Mouse (Mus musculus) Patski (cell line): ENCODE measurements at regions not wholly inside any gene's neighbourhood (a gene's known extent, or its start where the extent isn't known, plus 50 kb on each side); places are given as distances from the start of the nearest gene placed in this dataset.

Source experiments
- ATAC-seq: fragments of 100-300 bp; one replicate; pipeline ENCODE4 v1.8.0; 2021
- CTCF ChIA-PET: fragments of 350-600 bp; sonication (Branson Sonifier 250); formaldehyde crosslinking; loops from one replicate; lab custom pipeline; 2022; ENCODE audit warnings: inconsistent platforms; lab: Charles Lee
- POLR2A ChIA-PET: fragments of 350-600 bp; sonication (Branson Sonifier 250); formaldehyde crosslinking; loops from one replicate; lab custom pipeline; 2022; ENCODE audit warnings: antibody characterized with exemption, inconsistent platforms; lab: Charles Lee
- DNase-seq: peaks from one replicate; pipeline ENCODE4 v3.0.0-alpha.2; 2011; ENCODE audit warnings: low read depth, low spot score
- H3K27me3 ChIP-seq: fragments of 371-371 bp; one replicate; pipeline ENCODE4 v1.5.1; 2021
- CTCF ChIP-seq: fragments of 100-300 bp; IDR thresholded peaks from one replicate; pipeline ENCODE4 v1.5.1; 2021
- in situ Hi-C: fragments of 300-500 bp; cut with MboI; formaldehyde crosslinking; loops from 3 replicates; pipeline ENCODE4 v1.11.1; 2018; ENCODE audit warnings: low pct_unique_long_range_greater_than_20kb, mixed read lengths

GRCm38 (mm10) chr11:117423422-117423821 lies 60.7 kb upstream of the Gm11733 start:
- DNase-seq (no peak), ATAC-seq (no peak)
- ChIA-PET POLR2A (no interaction called here), CTCF (no interaction called here)
- no peaks in the 10 kb centered on the region for H3K27me3 ChIP-seq
- in situ Hi-C loops = no loop called here
- no peak for TF ChIP-seq CTCF

GRCm38 (mm10) chr11:117425466-117425865 lies 58.7 kb upstream of the Gm11733 start:
- ATAC-seq (no peak), DNase-seq (no peak)
- TF ChIP-seq CTCF = no peak
- CTCF ChIA-PET = no interaction called here
- POLR2A ChIA-PET = interaction anchor here (0.6 kb wide), 1 partner anchor 29 kb away, joined by 3 read pairs; no protein-coding TSS in a partner anchor
- in situ Hi-C loops = no loop called here
- H3K27me3 ChIP-seq = no peaks in the 10 kb centered on the region

GRCm38 (mm10) chr11:117425927-117426326 lies 58.2 kb upstream of the Gm11733 start:
- ChIA-PET CTCF (no interaction called here), POLR2A (no interaction called here)
- DNase-seq (no peak), ATAC-seq (no peak)
- H3K27me3 ChIP-seq = no peaks in the 10 kb centered on the region
- in situ Hi-C loops = no loop called here
- TF ChIP-seq CTCF = no peak

- no peak for TF ChIP-seq CTCF
- DNase-seq (no peak), ATAC-seq (no peak)
- ChIA-PET POLR2A (no interaction called here), CTCF (interaction anchor here (1.1 kb wide), 1 partner anchor 42 kb away, joined by 3 read pairs; no protein-coding TSS in a partner anchor)
- in situ Hi-C loops = no loop called here
- no peaks in the 10 kb centered on the region for H3K27me3 ChIP-seq
Measured at GRCm38 (mm10) chr11:117426651-117427050, 57.5 kb upstream of the Gm11733 start.

- ATAC-seq (no peak), DNase-seq (no peak)
- ChIA-PET CTCF (no interaction called here), POLR2A (no interaction called here)
- TF ChIP-seq CTCF = no peak
- in situ Hi-C loops = no loop called here
- H3K27me3 ChIP-seq = no peaks in the 10 kb centered on the region
Measured at GRCm38 (mm10) chr11:117427808-117428510, 56.2 kb upstream of the Gm11733 start.

- CTCF ChIA-PET = interaction anchor here (1.2 kb wide), 1 partner anchor 40 kb away, joined by 3 read pairs; no protein-coding TSS in a partner anchor
- no peak for TF ChIP-seq CTCF
- no peak for DNase-seq
- POLR2A ChIA-PET = no interaction called here
- ATAC-seq = no peak
- in situ Hi-C loops = no loop called here
- no peaks in the 10 kb centered on the region for H3K27me3 ChIP-seq
Measured at GRCm38 (mm10) chr11:117429326-117429752, 54.8 kb upstream of the Gm11733 start.

- in situ Hi-C loops = no loop called here
- DNase-seq = no peak
- ATAC-seq = no peak
- no peak for TF ChIP-seq CTCF
- ChIA-PET CTCF (interaction anchor here (1.2 kb wide), 1 partner anchor 40 kb away, joined by 3 read pairs; no protein-coding TSS in a partner anchor), POLR2A (no interaction called here)
- no peaks in the 10 kb centered on the region for H3K27me3 ChIP-seq
Measured at GRCm38 (mm10) chr11:117429894-117430293, 54.3 kb upstream of the Gm11733 start.

GRCm38 (mm10) chr11:117434056-117434455 lies 50.1 kb upstream of the Gm11733 start:
- TF ChIP-seq CTCF = no peak
- ATAC-seq = no peak
- no peaks in the 10 kb centered on the region for H3K27me3 ChIP-seq
- no peak for DNase-seq
- ChIA-PET CTCF (interaction anchor here (1.0 to 1.8 kb wide), 3 partner anchors 19 to 44 kb away, joined by 3 to 4 read pairs (median 4); no protein-coding TSS in a partner anchor), POLR2A (no interaction called here)
- in situ Hi-C loops = no loop called here
